Mouse (Mus musculus) liver, postnatal 0 days (tissue): ENCODE results near the gene Ttc13. TPM values are rescaled to one million over a fixed set of nuclear protein-coding genes. Genes with fewer than 3 reads are reported as not detected.
A peak's percentile ranks its signal among the peaks of the same experiment; 100 is the strongest.

Experiments
- ATAC-seq: fragments of 200-750 bp; cut with Nextera tagmentation; 2 replicates; pipeline ENCODE4 v1.8.0; 2017; ENCODE audit warnings: mild to moderate bottlenecking, moderate library complexity
- DNase-seq: peaks from one replicate; pipeline ENCODE4 v3.0.0-alpha.2; 2016
- H3K27ac ChIP-seq: fragments of 300-500 bp; sonication (generic); 2 replicates; pipeline ENCODE4 v1.5.1; 2014; ENCODE audit warnings: antibody characterized with exemption, moderate library complexity, mild to moderate bottlenecking, low read depth
- H3K27me3 ChIP-seq: fragments of 300-500 bp; sonication (generic); 2 replicates; pipeline ENCODE4 v1.6.1; 2014; ENCODE audit warnings: low read length, control low read depth, mixed read lengths; ENCODE audit not compliant: insufficient read depth
- H3K36me3 ChIP-seq: fragments of 300-500 bp; sonication (generic); replicated peaks from 2 replicates; pipeline ENCODE4 v1.6.1; 2014; ENCODE audit warnings: mild to moderate bottlenecking, control low read depth, low read length, moderate library complexity, mixed read lengths; ENCODE audit not compliant: insufficient read depth
- H3K4me1 ChIP-seq: fragments of 300-500 bp; sonication (generic); 2 replicates; pipeline ENCODE4 v1.6.1; 2014; ENCODE audit warnings: antibody characterized with exemption, mild to moderate bottlenecking, control low read depth; ENCODE audit not compliant: insufficient read depth
- H3K4me2 ChIP-seq: fragments of 300-500 bp; sonication (generic); 2 replicates; pipeline ENCODE4 v1.6.1; 2014; ENCODE audit warnings: low read depth, mild to moderate bottlenecking, low read length, moderate library complexity, mixed read lengths
- H3K4me3 ChIP-seq: fragments of 300-500 bp; sonication (generic); 2 replicates; pipeline ENCODE4 v1.5.1; 2014; ENCODE audit warnings: low read depth, low read length
- H3K9ac ChIP-seq: fragments of 300-500 bp; sonication (generic); replicated peaks from 2 replicates; pipeline ENCODE4 v1.6.1; 2014; ENCODE audit warnings: mild to moderate bottlenecking, moderate library complexity
- H3K9me3 ChIP-seq: fragments of 300-500 bp; sonication (generic); 2 replicates; pipeline ENCODE4 v1.6.1; 2016; ENCODE audit warnings: mild to moderate bottlenecking, control low read depth, low read length, mixed read lengths
- CTCF ChIP-seq: sonication (generic); IDR thresholded peaks from 2 replicates; pipeline ENCODE4 v1.5.1; 2016; ENCODE audit warnings: antibody characterized with exemption, low read depth
- EP300 ChIP-seq: IDR thresholded peaks from 2 replicates; pipeline ENCODE4 v1.6.1; 2016; ENCODE audit warnings: antibody characterized with exemption, low read depth, mild to moderate bottlenecking
- WGBS: fragments of 180-500 bp; shearing (Covaris S2); extraction: QIAGEN DNeasy Blood & Tissue Kit; methylation state at CpG from one replicate; pipeline ENCODE4 v1.1.7; 2014; ENCODE audit not compliant: insufficient replicate concordance; 5-methylcytosine and 5-hydroxymethylcytosine counted together
- polyA plus RNA-seq: library from polyadenylated mRNA; unstranded; fragments of >200 nt; fragmentation: Nextera tagmentation; extraction: Ambion mirVana; gene quantifications from 2 replicates; pipeline ENCODE4 v1.2.1, GENCODE M21; 2015

Gene Ttc13
- polyA plus RNA-seq, 1 experiment from 2014 or later, result 14.0 TPM

- TF ChIP-seq EP300, result no peak
- TF ChIP-seq CTCF, result no peak
- no peak overlapping the region for H3K4me3 ChIP-seq
- H3K4me1 ChIP-seq, result no peaks in the 10 kb centered on the region; the same call in 1 of the 2 replicates
- DNase-seq (no peak), ATAC-seq (no peak)
- WGBS, result 41% methylated on average over 9 of the region's 9 CpGs
- peak overlapping the region; percentile 55; the same call in 1 of the 2 replicates for H3K27ac ChIP-seq
- H3K36me3 ChIP-seq, result peaks cover 24% of the 10 kb centered on the region
- peak overlapping the region; percentile 11; the same call in 1 of the 2 replicates for H3K4me2 ChIP-seq
- no peaks in the 10 kb centered on the region for H3K9me3 ChIP-seq
- no peaks in the 10 kb centered on the region for H3K27me3 ChIP-seq
- no peak overlapping the region for H3K9ac ChIP-seq
These were observed 20.8 kb downstream of the Ttc13 start for GRCm38 (mm10) chr8:124701023-124701422.

GRCm38 (mm10) chr8:124700271-124700670, 21.5 kb downstream of the Ttc13 start:
- H3K36me3 ChIP-seq, result peaks cover 23% of the 10 kb centered on the region

GRCm38 (mm10) chr8:124695424-124696100, 26.2 kb downstream of the Ttc13 start:
- Histone ChIP-seq H3K4me2 (no peak overlapping the region), H3K4me3 (no peak overlapping the region), H3K27me3 (no peaks in the 10 kb centered on the region), H3K9me3 (no peaks in the 10 kb centered on the region), H3K4me1 (no peaks in the 10 kb centered on the region; the same call in 1 of the 2 replicates), H3K27ac (no peak overlapping the region), H3K9ac (no peak overlapping the region), H3K36me3 (peaks cover 25% of the 10 kb centered on the region)
- no peak for TF ChIP-seq CTCF
- 88% methylated on average over 22 of the region's 22 CpGs for WGBS
- ATAC-seq (no peak), DNase-seq (no peak)

More at GRCm38 (mm10) chr8:124700271-124700670, 21.5 kb downstream of the Ttc13 start:
- DNase-seq, result no peak
- H3K9me3 ChIP-seq, result no peaks in the 10 kb centered on the region
- H3K4me1 ChIP-seq, result no peaks in the 10 kb centered on the region; the same call in 1 of the 2 replicates
- peak overlapping the region; percentile 55 for H3K27ac ChIP-seq
- H3K9ac ChIP-seq, result no peak overlapping the region
- no peaks in the 10 kb centered on the region for H3K27me3 ChIP-seq
- TF ChIP-seq CTCF (no peak), EP300 (no peak)
- 83% methylated on average over 5 of the region's 5 CpGs for WGBS
- ATAC-seq, result no peak
- H3K4me2 ChIP-seq, result no peak overlapping the region
- H3K4me3 ChIP-seq, result no peak overlapping the region

GRCm38 (mm10) chr8:124691706-124692105, 30.1 kb downstream of the Ttc13 start:
- Histone ChIP-seq H3K27ac (no peak overlapping the region), H3K4me3 (no peak overlapping the region), H3K9ac (no peak overlapping the region), H3K9me3 (no peaks in the 10 kb centered on the region), H3K4me2 (no peak overlapping the region), H3K27me3 (no peaks in the 10 kb centered on the region), H3K36me3 (peaks cover 14% of the 10 kb centered on the region), H3K4me1 (no peaks in the 10 kb centered on the region)
- DNase-seq (no peak), ATAC-seq (no peak)
- TF ChIP-seq CTCF (no peak), EP300 (no peak)
- 91% methylated on average over 4 of the region's 4 CpGs for WGBS

- no peaks in the 10 kb centered on the region for H3K27me3 ChIP-seq
- no peak overlapping the region for H3K27ac ChIP-seq
- TF ChIP-seq CTCF (no peak), EP300 (no peak)
- DNase-seq, result no peak
- H3K4me2 ChIP-seq, result no peak overlapping the region
- no peaks in the 10 kb centered on the region for H3K9me3 ChIP-seq
- no peaks in the 10 kb centered on the region for H3K4me1 ChIP-seq
- no peak for ATAC-seq
- H3K36me3 ChIP-seq, result peaks cover 19% of the 10 kb centered on the region
- 87% methylated on average over 13 of the region's 13 CpGs for WGBS
- no peak overlapping the region for H3K9ac ChIP-seq
- no peak overlapping the region for H3K4me3 ChIP-seq
These were observed 32.9 kb downstream of the Ttc13 start for GRCm38 (mm10) chr8:124688899-124689298.

GRCm38 (mm10) chr8:124682218-124682617, 39.6 kb downstream of the Ttc13 start:
- no peak for DNase-seq
- TF ChIP-seq EP300 (no peak), CTCF (no peak)
- 83% methylated on average over 10 of the region's 10 CpGs for WGBS
- ATAC-seq, result no peak
- Histone ChIP-seq H3K36me3 (peaks cover 40% of the 10 kb centered on the region), H3K9me3 (no peaks in the 10 kb centered on the region), H3K4me3 (no peak overlapping the region), H3K4me1 (no peaks in the 10 kb centered on the region), H3K27ac (no peak overlapping the region), H3K4me2 (no peak overlapping the region), H3K9ac (no peak overlapping the region), H3K27me3 (no peaks in the 10 kb centered on the region)
